Mouse (Mus musculus) E14TG2a.4 (cell line): Measurements from ENCODE around the gene Mcmbp.

Experiments
- CTCF ChIP-seq: conservative IDR thresholded peaks from 2 replicates; pipeline ENCODE4 v1.5.1; 2014; ENCODE audit warnings: low read length
- NANOG ChIP-seq: IDR thresholded peaks from 2 replicates; pipeline ENCODE4 v1.6.1; 2014; ENCODE audit warnings: borderline replicate concordance, low read length, mixed read lengths
- POU5F1 ChIP-seq: IDR thresholded peaks from 2 replicates; pipeline ENCODE4 v1.6.1; 2014; ENCODE audit warnings: low read length, borderline replicate concordance

DNA sequence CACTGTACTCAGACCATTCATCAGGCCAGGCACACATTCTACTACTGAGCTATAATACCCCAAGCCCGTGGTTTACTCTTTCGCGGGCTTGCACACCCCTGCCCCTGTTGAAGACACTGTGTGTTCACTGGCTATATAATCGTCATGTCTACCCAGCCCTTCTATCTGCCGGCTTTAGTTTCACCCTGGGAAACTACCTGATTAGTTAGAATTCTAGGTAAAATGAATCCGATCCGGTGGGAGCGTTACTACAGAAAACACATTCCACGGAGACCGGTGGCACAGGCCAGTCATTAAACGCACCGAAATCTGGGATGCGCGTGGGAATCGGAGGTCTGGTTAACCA, 1.2 kb downstream of the Mcmbp start:
- TF ChIP-seq CTCF, result no peak
- no peak for TF ChIP-seq POU5F1
- no peak for TF ChIP-seq NANOG
